Mouse (Mus musculus): ENCODE data around the gene Stam. TPM values are rescaled to one million over a fixed set of nuclear protein-coding genes. Genes with fewer than 3 reads are reported as not detected.
"Not testable (repeated sequence)": the region's sequence is repeated elsewhere in the genome, so short reads cannot be mapped to it uniquely, and the experiment has no call there.

Stam gene
- total RNA-seq, 2 experiments from 2014 or later: 27.6 to 28.9 TPM

- DNase-seq: no peak
- intact Hi-C loops (cut with DNase I): no loop called here
These were observed 102.7 kb downstream of the Stam start for GRCm38 (mm10) chr2:14176460-14177193.

- DNase-seq: no peak
- intact Hi-C loops (cut with DNase I): no loop called here
These were observed 110.5 kb downstream of the Stam start for GRCm38 (mm10) chr2:14184375-14184774.

GRCm38 (mm10) chr2:14190684-14191083 lies 116.8 kb downstream of the Stam start:
- DNase-seq: no peak
- intact Hi-C loops (cut with DNase I): no loop called here

GRCm38 (mm10) chr2:14191601-14192000 lies 117.7 kb downstream of the Stam start:
- DNase-seq: no peak
- intact Hi-C loops (cut with DNase I): no loop called here

GRCm38 (mm10) chr2:14192046-14192445 lies 118.1 kb downstream of the Stam start:
- no peak for DNase-seq
- intact Hi-C loops (cut with DNase I): no loop called here

GRCm38 (mm10) chr2:14198325-14198903 lies 124.5 kb downstream of the Stam start:
- intact Hi-C loops (cut with DNase I); DNase-seq: not testable (repeated sequence)

Other genes starting within 250 kb of the Stam start
- gene Hacd1, start 18.0 kb upstream of the Stam start, total RNA-seq (2021): 100 to 1,000 TPM in 1 of 2 experiments, 10 to 100 TPM in 1; 98.4 to 113 TPM
- not detected for gene Tmem236, start 100.4 kb downstream of the Stam start, total RNA-seq (2021)
- 10 to 100 TPM; 17.3 to 22.4 TPM for gene Mrc1, start 155.3 kb downstream of the Stam start, total RNA-seq (2021)